Mouse (Mus musculus): ENCODE measurements around the gene Mroh2a.

DNA sequence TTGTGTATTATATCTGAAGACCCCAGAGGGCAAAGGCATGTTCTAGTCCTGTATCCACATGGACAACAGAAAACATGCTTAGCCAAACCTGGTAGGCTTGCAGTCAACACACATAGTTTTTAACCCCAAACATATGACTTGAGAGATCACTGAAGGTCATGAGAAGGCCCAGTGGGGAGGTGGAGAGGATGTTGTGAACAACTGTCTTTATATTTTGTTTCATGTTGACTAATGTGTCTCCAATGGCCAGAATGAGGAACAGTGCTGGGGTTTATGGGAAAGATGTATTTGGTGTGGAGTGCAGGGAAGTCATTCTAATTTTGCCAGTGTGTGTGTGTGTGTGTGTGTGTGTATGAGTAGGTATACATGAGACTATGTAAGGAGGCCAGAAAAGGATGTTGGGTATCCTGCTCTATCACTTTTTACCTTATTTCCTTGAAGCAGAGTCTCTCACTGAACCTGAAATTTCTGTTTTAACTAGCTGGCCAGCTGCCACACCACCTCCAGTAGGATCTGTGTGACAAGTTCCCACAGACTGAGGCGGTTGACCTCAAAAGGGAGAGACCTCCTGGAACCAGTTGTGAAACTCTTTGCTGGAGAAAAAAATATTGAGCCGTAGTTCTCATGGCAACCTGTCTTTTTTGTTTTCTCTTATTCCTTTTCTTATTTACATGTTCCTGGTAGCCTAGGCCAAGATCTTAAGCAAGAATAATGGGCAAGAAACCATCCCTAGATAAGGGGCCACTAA, 2.6 kb upstream of the Mroh2a start:
- TF ChIP-seq CTCF (IDR thresholded peaks at IDR 0.05; ENCODE audit: low read depth, low read length) (no peak), POLR2A (IDR thresholded peaks at IDR 0.05; ENCODE audit: extremely low read depth, insufficient read depth, low read length) (no peak)

Data from liver, adult 2 months (tissue).